Mouse (Mus musculus) layer of hippocampus, postnatal 36 days (tissue): Measurements from ENCODE around the gene Edn3. TPM values are rescaled to one million over a fixed set of nuclear protein-coding genes. Genes with fewer than 3 reads are reported as not detected.

Source experiments
- DNase-seq, 2 experiments: peaks; one replicate each; pipeline ENCODE4 v3.0.0; 2022
- total RNA-seq, 2 experiments: library from RNA; stranded (reverse); gene quantifications; 2 replicates each; pipeline ENCODE4 v1.2.3; 2021

Edn3 gene
- total RNA-seq: 1 to 10 TPM; 3.3 to 3.4 TPM

DNA sequence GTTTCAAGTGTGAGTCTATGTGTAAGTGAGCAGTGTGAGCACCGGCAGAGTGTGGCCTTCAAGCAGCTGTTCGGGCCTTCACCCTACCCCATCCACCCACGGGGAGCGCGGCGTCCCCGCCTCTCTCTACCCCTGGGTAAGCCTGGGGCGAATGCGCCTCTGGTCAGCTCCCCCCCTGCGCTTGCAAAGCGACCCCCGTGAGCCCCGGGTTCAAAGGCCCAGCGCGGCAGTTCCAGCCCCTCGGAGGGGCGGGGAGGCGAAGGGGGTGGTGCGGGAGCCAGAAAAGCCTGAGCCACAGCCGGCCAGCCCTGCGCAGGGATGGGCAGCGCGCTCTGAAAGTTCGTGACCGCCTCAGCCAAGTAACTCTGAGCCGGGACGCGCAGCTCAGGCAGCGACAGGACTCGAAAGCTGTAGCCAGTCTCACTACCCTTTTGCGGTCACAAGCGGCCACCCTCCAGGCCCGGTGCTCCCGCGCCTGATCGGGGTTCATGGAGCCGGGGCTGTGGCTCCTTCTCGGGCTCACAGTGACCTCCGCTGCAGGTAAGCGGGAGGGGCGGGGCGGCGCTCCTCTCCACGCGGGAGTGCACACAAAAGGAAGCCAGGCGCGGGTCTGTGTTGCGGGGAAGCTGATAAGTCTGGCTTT, at the start of gene Edn3:
TSS of gene Edn3 (plus strand) at position 141 of the 643 bp plus-strand sequence.
- no peak for DNase-seq

DNA sequence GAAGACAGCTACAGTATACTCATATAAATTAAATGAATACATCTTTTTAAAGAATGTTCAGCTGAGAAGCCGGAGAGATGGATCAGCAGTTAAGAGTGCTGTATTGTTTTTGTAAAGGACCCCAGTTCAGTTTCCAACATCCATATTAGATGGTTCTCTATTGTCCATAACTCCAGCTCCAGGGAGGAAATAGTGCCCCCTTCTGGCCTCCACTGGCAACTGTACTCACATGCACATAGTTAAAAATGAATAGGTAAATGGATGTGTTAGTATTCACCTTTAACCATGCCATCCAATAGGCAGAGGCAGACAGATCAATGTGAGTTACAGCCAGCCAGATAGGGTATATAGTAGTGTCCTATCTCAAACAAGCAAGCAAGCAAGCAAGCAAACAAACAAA, 48.4 kb upstream of the Edn3 start:
- DNase-seq: no peak

DNA sequence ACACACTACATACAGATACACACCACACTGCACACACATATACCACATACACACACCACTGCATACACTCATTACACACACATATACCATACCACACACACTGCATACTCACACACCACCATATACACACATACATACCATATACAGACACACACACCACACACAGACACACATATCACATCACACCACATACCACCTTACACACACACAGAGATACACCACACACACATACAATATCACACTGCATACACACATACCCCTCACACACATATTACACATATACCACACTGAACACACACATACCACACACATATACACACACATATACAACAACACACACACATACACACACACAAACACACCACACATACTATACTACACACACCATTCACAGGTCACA, 44.5 kb upstream of the Edn3 start:
- DNase-seq: no peak

DNA sequence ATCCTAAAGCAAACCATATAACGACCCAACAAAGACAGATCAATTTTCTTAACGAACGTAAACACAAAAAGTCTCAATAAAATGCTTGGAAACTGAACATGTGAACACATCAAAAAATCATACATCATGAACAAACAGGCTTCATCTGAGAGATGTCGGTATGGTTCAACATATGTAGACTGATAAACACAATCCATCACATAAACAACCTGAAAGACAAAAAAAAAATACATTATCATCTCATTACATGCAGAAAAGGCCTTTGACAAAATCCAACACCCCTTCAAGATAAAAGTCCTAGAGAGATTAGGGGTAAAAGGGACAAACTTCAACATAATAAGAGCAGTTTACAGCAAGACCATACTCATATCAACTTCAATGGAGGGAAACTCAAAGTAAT, 42.6 kb upstream of the Edn3 start:
- no peak for DNase-seq

DNA sequence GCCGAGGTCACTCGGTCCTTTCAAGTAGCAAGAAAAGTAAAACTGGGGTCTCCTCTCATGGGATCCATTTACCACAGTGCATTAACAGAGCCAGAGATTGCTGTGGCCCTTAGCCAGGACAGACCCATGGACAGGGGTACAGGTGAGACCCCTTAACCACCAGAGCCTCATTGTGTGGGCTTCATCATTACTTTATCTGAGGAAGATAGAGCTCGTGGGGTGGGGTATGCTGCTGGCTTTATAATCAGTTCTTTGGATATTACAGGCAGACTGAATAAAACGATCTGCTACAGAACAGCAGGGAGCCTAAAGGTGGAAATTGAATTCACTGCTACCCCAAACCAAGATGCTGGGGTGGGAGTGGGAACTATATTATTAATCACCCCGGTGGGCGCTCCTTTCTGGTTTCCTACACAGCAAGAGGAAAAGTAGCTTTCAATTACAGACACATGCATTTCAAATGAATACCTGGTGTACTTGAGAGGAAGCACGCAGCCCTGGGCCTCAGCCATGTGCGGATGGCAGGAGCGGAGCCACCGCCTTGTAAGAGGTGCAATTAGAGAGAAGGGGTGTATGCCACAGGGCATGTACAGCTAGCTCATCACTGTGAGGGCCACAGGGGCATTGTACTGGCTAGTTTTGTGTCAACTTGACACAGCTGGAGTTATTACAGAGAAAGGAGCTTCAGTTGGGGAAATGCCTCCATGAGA, 33.1 kb upstream of the Edn3 start:
- no peak for DNase-seq

DNA sequence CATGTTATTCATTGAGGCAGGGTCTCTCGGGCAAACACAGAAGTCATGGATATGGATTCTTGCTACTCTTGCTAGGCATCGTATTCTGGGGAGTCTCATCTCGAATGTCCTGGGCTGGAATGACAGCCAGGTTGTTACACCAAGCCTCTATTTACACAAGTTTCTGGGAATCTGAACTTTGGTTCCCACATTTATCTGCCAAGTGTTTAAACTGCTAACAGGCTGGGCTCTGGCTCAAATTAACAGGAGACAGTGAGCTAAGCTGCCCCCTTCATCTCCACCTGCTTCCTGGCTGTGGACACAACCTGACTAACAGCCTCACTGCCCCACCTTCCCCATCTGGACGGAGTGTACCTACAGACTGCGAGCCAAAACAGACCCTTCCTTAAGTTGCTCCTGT, 28.5 kb upstream of the Edn3 start:
- DNase-seq: no peak

DNA sequence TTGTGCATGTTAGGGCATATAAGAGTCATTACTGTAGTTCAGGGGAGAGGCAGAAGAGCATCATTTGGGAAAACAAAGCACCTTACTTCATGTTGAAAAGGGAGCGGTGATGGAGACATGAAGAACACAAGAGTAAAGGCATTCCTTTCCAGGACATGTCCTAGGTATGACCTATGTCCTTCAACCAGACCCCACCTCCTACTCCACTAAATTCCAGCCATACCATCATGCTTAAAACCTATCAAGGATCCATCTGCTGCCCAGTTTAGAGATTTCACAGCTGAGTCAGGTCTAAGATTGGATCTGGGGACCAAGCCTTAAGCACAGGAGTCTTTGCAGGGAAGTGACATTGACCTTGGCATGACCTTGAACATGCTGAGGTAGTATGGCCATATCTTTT, 25.1 kb upstream of the Edn3 start:
- no peak for DNase-seq

DNA sequence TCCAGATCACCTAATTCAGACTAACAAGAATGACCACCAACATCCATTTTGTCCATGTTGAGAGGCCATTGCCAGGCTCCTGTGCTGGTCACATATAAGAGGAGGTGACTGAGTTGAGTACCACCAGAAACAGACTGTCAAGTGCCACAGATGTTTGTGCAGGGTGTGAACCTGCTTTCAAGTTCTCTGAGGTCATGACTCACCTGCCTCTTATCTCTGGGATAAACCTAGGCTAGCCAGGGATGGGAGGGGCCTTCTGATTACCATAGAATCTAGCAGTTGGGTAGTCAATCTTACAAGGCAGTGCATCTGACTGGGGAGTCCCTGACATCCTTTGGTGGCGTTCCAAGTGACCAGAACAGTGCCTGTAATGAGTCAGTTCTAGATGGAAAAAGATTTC, 13.2 kb upstream of the Edn3 start:
- DNase-seq: no peak

DNA sequence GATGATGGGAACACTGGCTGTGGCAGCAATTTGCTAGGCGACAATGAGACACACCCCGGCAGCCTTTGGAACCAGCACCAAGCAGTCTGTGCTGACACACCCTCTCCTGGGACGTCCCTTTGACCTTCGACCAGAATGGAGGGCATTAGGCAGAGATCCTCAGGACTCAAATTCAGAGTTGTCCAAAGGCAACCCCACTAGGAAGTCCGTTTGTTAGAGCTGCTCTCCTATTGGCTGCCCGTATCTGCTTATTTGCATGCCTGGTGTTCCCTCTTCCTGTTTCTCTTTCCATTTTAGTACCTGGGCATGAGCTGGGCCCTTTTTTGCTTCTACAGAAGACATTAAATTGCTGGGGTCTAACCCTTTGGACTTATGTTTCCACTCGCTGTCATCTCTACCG, 12.0 kb upstream of the Edn3 start:
- DNase-seq: no peak

DNA sequence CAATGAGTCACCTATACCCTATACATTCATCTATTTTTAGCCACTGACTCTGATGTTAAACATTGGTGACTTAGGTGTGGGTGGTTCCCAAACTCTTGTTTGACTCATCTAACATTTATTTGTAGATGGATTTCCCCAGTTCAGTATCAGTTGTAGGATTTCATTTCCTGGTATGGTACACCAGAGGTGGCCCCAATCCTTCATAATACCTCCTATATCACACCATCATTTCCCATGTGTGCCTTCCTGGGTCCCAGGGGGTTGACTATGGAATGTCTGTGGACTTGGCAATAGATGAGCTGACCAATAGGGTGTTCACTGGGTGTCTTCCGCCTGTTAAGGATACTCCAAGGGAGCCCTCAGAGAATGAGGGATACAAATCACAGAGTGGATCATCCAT, 7.2 kb upstream of the Edn3 start:
- no peak for DNase-seq

DNA sequence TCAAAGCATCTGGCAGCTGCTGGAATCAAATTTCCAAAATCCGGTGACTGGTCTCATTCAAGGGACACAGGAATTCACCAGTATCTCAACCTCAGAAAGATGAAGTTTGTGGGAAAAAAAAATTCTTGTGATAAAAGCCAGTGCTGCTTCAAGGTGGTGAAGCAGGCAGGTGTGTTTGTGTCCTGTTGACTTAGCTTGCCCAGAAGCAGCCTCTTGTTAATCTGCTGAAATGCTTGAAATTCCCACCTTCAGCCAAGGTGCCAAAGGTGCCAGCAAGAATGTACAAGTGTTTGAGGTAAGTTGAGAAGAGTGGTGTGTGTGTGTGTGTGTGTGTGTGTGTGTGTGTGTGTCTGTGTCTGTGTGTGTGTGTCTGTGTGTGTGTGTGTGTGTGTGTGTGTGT, 6.2 kb upstream of the Edn3 start:
- DNase-seq: no peak

DNA sequence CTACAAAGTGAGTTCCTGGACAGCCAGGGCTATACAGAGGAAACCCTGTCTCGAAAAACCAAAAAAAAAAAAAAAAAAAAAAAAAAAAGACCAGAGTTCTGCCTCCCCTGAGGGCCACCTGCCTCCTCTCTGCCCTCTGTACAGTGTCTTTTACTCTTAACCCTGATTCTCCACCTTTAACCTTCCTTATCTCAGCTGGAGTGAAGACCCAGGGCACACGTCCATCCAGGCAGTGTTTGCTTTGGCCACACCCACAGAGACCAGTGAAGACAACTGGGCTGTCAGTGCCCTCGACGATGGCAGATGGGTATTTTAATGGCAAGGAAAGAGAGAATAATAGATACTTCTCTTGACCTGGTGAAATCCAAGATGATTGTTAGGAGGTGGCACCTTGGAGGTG, 1.2 kb upstream of the Edn3 start:
- no peak for DNase-seq

DNA sequence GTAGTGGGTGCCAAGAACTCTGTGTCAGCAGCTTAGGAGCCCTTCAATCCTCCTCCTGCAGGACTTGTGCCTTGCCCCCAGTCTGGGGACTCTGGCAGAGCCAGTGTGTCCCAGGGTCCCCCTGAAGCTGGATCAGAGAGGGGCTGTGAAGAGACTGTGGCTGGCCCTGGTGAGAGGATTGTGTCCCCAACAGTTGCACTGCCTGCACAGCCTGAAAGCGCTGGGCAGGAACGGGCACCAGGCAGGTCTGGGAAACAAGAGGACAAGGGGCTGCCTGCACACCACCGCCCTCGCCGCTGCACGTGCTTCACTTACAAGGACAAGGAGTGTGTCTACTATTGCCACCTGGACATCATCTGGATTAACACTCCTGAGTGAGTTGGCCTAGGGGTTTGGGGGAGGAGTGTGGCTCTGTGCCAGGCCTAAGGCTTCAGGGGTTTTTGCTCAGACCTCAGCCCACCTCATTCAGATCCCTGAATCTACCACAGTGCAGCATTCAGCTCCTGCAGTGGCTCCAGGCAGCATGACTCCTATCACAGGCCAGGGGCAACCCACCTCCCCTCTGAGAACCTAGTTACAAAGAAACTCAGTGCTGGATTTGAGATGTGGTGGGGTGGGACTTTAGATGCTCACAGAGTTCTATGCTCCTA, 1.2 kb downstream of the Edn3 start:
- DNase-seq: no peak

DNA sequence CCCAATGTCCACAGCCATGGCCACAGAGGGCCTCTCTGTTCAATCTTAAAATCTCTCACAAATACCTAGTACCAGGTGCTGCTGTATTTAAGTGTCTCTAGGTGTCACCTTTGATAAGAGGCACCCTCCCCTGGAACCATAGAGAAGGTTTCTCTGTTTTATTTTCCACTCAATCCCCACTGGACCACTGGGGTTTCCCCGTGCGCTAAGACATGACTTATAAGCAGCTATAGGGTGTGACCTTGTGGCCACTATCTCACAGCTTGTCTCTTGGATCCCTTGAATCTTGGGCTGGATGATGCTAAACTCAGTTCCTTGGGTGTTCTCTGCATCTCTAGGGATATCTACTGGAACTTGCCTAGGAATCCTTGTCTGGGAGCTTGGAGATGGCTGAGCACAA, 1.9 kb downstream of the Edn3 start:
- no peak for DNase-seq

DNA sequence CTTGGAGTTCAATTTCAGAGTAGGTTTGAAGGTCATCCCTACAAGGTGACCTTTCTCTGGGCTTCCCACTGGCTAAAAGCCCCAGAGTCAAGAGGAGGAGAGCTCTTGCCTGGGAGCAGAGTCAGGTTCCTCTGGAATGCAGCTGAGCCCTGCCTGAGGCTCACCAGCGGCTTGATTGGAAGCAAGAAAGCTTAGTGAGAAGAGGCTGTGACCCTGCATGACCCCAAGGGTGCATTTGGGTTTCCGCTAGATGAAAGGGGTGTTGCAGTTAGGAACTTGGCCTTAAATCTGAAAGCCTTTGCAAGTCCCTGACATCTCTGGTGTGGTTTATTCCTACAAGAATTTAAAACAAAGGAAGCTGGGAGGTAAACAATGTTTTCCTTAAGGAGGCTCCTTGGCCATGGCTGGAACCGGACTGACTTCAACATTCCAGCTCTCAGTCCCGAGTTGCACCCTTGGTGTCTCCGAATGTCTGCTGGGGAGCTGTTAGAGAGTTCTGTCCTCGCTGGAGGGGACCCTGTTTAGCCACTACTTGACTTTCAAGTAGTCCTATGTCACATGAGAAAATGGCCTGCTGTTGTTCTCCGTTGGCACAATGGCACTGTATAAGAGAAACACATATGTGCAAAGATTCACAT, 8.6 kb downstream of the Edn3 start:
- no peak for DNase-seq

DNA sequence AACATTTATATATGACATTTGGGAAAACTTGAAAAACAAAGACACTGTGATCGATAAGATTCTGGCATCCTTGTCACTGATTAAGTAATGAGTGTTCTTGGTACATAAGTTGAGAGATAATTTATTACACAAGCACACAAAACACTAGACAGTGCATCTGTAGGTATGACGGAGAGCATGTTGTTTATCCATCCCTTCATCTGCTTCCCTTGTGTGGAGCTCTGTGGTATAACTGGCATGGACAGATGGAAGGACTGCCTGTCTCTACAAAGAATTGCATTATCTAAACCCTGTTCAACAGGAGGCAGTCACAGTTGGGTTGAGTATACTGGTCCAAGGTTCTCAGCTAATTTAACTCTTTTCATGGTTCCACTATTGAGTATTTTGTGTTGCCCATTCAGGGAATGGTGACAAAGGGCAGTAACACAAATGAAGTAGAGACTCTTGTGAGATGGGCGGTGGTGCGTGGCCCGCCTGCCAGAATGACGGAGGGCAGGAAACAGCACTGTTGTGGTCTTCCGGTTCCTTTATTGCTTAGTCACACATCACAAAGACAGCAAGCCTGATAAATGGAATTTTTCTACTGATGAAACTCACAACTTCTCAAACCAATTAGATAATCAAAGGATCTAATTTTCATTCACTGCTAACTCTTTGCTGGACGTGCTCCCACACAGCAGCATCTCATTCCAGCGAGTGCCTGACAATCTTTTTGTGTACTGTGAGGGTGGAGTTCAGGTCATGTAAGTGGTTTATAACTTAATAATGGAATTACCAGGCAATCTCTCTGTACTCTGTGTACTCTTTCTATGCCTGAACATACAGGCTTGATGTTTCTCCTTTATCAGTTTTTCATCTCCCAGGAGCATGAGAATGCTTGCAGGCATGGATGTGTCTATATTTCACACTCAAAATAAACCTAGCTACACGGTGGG, 14.0 kb downstream of the Edn3 start:
- DNase-seq: peak in 1 of 2 experiments; percentile 4

DNA sequence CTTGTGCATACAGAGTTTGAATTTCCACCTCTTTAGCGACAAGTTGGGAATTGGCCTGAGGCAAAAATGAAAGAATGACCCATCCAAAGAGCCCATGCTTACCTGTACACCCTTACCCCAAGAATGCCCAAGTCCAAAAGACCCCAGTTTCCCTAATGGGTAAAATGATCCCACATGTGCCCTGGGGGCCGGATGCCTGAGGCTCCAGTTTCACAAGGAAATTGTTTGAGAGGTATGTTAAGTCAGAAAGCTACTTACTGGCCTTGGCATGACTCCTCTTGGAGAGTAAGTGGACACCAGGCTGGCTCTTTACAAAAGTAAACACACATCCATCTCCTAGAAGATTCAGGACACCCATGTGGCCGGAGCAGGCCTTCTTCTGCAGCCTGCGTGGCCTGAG, 21.6 kb downstream of the Edn3 start:
- no peak for DNase-seq

DNA sequence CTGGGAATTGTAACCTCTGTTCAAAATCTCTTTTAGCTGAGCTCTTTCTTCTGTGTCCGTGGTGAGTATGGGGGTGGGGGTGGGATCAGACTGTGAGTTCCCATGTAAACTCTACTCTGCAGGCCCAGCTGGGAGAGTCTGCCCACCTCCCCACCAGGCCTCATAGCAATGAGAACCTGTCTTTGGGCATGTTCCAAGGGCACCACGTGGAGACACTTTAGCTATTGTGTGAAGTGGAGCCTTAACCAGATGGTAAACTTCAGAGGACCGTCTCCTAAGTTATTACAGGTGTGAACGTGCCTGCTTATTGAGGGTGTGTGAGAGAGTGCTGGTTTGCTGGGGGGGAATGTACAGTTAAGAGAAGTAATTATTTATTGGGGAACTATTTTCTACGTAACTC, 22.5 kb downstream of the Edn3 start:
- DNase-seq: no peak

DNA sequence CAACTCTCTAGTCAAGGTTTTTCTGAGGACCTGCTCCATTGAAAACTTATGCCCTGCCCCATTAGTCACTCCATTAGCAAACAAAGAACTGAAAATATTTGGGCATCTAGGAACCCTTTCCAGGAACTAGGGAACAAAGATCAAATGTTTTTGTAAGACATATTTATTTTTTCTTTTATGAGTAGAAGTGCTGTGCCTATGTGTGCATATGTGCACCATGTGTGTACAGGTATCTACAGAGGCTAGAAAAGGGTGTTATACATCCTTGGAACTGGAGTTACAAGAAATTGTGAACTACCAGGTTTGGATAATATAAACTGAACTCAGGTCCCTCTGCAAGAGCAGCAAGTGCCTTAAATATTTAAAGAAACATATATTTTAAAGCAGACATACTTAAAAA, 28.4 kb downstream of the Edn3 start:
- no peak for DNase-seq

DNA sequence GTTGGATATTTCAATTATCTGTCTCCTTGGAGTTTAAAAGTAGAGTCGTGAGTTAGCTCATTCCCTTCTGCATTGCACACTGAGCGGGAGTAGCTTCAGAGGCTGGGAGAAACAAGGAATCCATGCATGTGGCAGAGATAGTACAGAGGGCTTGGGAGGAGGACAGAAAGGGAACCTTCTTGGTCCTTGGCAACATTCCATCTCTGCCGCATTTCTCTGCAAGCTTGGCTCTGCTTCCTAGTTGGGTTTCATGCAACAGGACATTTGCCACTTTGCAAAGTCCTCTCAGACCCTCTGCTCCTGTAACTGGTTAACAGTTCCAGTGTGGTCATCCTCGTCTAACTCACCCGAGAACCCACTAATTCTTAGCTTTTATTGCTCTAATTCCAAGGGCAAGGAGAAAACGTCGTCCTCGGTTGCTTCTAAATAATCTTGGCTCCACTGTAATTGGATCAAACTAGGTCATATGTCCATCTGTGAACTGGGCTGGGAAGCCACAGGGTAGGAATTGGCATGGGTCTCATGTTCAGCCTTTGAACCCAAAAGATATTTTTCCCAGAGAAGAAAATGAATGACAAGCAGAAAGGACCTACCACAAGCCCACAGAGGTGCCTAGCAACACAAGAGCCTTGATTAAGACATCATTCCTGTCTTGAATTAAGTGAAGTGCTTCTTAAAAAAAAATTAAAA, 32.2 kb downstream of the Edn3 start:
- DNase-seq: no peak

DNA sequence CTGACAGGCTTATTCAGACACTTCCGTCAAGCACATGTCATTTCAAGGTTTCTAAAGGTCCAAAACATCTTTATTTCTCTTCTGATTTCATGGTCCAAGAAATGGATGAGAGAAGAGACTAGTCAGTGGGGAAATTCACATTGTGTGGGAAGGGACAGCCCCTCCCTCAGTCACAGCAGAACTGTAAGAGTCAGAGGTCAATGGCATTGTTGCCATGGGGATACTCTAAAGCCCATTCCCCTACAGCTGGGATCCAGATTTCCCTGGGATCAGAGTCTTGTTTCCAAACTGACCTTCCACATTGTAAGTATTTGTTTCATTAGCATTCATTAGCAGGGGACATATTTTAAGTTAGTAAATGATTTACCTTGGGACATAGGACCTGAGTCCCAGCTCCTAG, 32.8 kb downstream of the Edn3 start:
- no peak for DNase-seq

DNA sequence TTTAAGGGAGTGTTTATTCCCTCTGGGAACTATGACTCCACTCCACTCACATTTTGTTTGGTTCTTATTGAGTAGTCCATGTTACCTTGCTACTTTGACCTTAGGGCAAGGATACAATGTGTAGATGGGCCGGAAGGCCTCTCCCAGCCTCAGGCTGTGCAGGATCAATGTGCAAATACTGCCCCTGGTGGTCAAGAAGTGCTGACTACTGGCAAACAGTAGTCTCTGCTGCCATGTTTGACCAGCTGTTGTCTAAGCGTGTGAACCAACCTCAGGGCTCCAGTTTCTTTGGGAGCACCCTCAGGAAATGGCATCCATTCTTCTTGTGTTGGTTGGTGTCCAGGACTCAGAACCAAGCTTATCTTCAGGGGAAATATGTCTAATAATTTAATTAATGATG, 36.6 kb downstream of the Edn3 start:
- DNase-seq: no peak
